Mouse (Mus musculus) ES-CJ7 (cell line): ENCODE results near the gene Serpinb6a.

ENCODE experiments used
- DNase-seq: peaks from one replicate; pipeline ENCODE4 v3.0.0; 2011; ENCODE audit warnings: low read depth, low spot score

The Serpinb6a gene

DNA sequence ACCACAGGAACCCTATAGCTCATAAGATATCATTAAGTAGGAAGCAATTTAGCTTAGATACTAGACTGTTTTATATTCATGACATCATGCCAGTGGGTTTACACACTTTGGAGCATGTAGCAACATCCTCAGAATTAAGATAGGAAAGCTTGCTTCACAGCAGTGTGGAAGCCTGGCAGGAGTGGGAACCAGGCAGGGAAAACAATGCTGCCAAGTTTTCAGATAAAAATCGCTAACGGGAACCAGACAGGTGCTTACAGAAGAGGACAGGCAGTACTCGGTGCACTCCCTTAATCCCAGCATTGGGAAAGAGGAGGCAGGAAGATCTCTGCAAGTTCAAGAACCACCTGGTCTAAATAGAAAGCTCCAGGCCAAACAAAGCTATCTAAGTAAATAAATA, 95.8 kb downstream of the Serpinb6a start:
- DNase-seq, result no peak

DNA sequence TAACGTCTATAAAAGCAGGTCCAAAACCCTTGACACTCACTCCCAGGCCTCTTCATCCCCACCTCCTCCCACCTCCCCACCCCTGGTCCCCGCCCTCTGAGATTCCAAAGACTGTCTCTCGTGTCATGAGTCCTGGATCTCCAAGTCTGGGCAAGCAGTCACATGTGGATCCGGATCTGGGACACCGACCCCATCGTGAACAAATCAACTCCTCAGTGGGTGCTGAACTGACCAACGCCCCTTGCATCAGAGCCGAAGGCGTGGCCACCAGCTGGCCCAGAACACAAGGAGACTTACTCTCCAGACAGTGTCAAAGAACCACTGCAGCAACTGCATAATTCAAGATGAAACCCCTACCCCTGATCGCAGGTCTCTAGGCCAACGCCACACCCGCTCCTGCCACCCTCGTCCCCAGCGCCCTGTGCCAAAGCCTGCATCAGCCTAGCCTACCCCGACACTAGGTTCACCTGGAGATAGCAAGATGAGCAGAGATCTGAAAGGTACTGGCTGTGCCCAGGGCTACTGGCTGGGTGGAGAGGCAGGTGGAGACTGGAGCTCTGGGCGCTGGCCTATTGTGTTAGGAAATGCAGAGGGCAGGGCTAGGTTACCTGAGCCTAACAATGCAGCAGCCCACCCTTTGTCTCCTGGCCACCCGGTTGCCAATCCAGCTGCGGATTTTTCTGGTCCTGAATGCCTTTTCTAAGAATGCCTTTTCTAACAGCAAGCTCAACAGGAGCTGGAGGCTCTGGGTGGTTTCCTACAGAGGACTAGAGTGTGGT, 97.2 kb downstream of the Serpinb6a start, which contains the start of gene Serpinb6c:
TSS of gene Serpinb6c (minus strand) at position 533 of the 779 bp plus-strand sequence.
- peak; percentile 59 for DNase-seq

DNA sequence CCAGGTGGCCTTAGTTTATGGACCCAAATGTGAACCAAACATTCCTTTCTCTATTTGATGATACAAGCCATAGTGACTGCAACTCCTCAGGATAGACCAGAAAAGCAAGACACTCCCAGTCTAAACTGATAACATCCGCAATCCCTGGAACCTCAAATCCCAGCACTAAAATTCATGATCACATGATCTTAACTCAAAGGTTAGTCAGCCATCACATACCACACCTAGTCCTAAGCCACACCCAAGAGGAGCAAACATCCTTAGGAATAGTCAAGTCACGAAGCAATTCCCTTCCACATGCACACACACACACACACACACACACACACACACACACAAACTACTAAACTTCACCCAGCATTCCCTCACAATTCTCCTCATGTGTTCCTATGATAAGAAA, 99.3 kb downstream of the Serpinb6a start:
- DNase-seq, result no peak

DNA sequence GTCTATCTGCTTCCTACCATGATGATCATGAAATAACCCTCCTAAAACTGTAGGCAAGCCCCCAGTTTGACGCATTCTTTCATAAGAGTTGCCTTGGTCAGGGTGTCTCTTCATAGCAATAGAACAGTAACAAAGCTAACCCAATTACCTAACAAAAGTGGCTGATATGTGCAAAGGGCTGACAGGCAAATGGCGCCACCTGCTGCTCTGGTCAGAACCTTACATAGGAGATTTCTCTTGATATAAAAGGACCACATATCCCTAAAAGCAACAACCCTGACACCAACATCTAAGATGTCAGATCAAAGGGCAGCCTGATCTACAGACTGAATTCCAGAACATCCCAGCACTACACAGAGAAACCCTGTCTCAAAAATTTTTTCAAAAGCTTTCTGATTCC, 108.4 kb downstream of the Serpinb6a start:
- peak; percentile 66 for DNase-seq
